Mouse (Mus musculus) heart, adult 9 months (tissue): Measurements from ENCODE around the gene Litaf.
A peak's percentile ranks its signal among the peaks of the same experiment; 100 is the strongest.

Experiments used
- DNase-seq, 2 experiments: peaks; one replicate each; pipeline ENCODE4 v3.0.0; 2022; ENCODE audit warnings: low spot score in 2 of 2

Gene Litaf

GRCm38 (mm10) chr16:11066833-11067191 lies 855 bp upstream of the Litaf start:
- peak in 1 of 2 experiments; percentile 46 for DNase-seq

- DNase-seq, result no peak
These were observed 526 bp downstream of the Litaf start for GRCm38 (mm10) chr16:11065431-11065830.

- DNase-seq, result no peak
These were observed 1.2 kb downstream of the Litaf start for GRCm38 (mm10) chr16:11064742-11065141.

- DNase-seq, result no peak
These were observed 1.6 kb downstream of the Litaf start for GRCm38 (mm10) chr16:11064341-11064740.

GRCm38 (mm10) chr16:11062794-11063721 lies 2.9 kb downstream of the Litaf start:
- peak; percentile 91 to 95 for DNase-seq

- DNase-seq, result no peak
These were observed 5.3 kb downstream of the Litaf start, which contains the start of gene Snn for GRCm38 (mm10) chr16:11060645-11061044. Gene Snn (plus strand): TSS chr16:11060945.

GRCm38 (mm10) chr16:11055916-11056315 lies 10.0 kb downstream of the Litaf start:
- no peak for DNase-seq

GRCm38 (mm10) chr16:11054871-11055270 lies 11.1 kb downstream of the Litaf start:
- DNase-seq, result no peak

GRCm38 (mm10) chr16:11054409-11054808 lies 11.5 kb downstream of the Litaf start:
- no peak for DNase-seq

- no peak for DNase-seq
These were observed 14.8 kb downstream of the Litaf start for GRCm38 (mm10) chr16:11051134-11051533.

GRCm38 (mm10) chr16:11050226-11050625 lies 15.7 kb downstream of the Litaf start:
- no peak for DNase-seq

- DNase-seq, result no peak
These were observed 18.8 kb downstream of the Litaf start for GRCm38 (mm10) chr16:11047130-11047529.

- peak; percentile 78 to 85 for DNase-seq
These were observed 19.5 kb downstream of the Litaf start for GRCm38 (mm10) chr16:11046437-11046836.

- no peak for DNase-seq
These were observed 22.7 kb downstream of the Litaf start for GRCm38 (mm10) chr16:11043239-11043638.

GRCm38 (mm10) chr16:11040603-11041002 lies 25.4 kb downstream of the Litaf start:
- DNase-seq, result no peak

- DNase-seq, result peak; percentile 50 to 64
These were observed 30.0 kb downstream of the Litaf start for GRCm38 (mm10) chr16:11035790-11036431.

- no peak for DNase-seq
These were observed 30.7 kb downstream of the Litaf start for GRCm38 (mm10) chr16:11035273-11035672.

GRCm38 (mm10) chr16:11034193-11034803 lies 31.7 kb downstream of the Litaf start:
- DNase-seq, result peak; percentile 69 to 86

GRCm38 (mm10) chr16:11031320-11031719 lies 34.6 kb downstream of the Litaf start:
- DNase-seq, result no peak

- no peak for DNase-seq
These were observed 35.1 kb downstream of the Litaf start for GRCm38 (mm10) chr16:11030844-11031243.

GRCm38 (mm10) chr16:11028206-11028605 lies 37.8 kb downstream of the Litaf start:
- DNase-seq, result no peak

- DNase-seq, result peak in 1 of 2 experiments; percentile 30
These were observed 41.1 kb downstream of the Litaf start for GRCm38 (mm10) chr16:11024841-11025240.
